Mouse (Mus musculus): Measurements from ENCODE around the gene Ttc5. TPM values are rescaled to one million over a fixed set of nuclear protein-coding genes. Genes with fewer than 3 reads are reported as not detected.

The Ttc5 gene
- polyA plus RNA-seq, 1 experiment from 2014 or later = 58.4 TPM

DNA sequence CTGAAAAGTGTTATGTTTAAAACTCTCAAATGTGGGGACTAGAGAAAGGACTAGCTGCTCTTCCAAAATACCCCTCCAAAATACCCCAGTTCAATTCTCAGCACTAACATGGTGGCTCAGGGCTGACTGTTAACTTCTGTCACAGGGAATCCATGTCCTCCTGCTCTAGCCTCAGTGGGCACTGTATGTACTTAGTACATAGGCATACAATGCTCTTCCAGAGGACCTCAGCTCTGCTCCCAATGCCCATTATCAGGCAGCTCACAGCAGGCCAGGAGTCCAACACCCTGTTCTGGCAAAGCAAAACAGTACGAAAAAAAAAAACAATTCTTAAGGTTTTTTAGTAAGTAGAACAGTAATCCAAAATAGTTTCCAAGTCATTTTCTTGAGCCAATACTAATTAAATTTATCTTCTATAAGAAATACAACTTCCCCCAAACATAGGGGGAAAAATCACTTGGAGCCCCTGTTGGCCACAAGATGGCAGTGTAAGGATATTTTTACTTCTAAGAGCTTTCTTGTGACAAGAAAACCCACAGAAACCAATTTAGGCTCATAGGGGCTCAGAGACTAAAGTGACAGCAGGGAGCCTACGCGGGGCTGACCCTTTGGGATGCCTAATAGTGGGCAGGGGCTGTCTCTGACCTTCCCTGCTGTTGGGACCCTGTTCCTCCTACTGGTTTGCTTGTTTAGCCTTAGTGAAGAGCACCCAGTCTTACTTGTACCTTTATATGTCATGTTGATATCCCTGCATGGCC, 14.4 kb upstream of the Ttc5 start:
- ATAC-seq (replicated peaks; ENCODE audit: low FRiP score, low read depth) (no peak), DNase-seq (ENCODE audit: low spot score) (peak; percentile 84)
- no peaks in the 10 kb centered on the region for H3K27me3 ChIP-seq (ENCODE audit: insufficient read depth, low read length)
- H3K27ac ChIP-seq = no peak overlapping the region
- H3K4me3 ChIP-seq (replicated peaks; ENCODE audit: low read depth, low read length) = no peak overlapping the region
- H3K4me1 ChIP-seq (replicated peaks; ENCODE audit: insufficient read depth, low read length) = no peaks in the 10 kb centered on the region
- H3K9me3 ChIP-seq (replicated peaks; ENCODE audit: low read length) = no peaks in the 10 kb centered on the region
- H3K36me3 ChIP-seq (ENCODE audit: insufficient read depth, low read length) = no peaks in the 10 kb centered on the region
- 1% methylated on average over 3 of the region's 3 CpGs for WGBS
- no peak overlapping the region for H3K4me2 ChIP-seq (ENCODE audit: low read length)
- H3K9ac ChIP-seq (ENCODE audit: low read depth, low read length) = no peak overlapping the region
- TF ChIP-seq CTCF (IDR thresholded peaks at IDR 0.05; ENCODE audit: low read depth) = peak; percentile 69

DNA sequence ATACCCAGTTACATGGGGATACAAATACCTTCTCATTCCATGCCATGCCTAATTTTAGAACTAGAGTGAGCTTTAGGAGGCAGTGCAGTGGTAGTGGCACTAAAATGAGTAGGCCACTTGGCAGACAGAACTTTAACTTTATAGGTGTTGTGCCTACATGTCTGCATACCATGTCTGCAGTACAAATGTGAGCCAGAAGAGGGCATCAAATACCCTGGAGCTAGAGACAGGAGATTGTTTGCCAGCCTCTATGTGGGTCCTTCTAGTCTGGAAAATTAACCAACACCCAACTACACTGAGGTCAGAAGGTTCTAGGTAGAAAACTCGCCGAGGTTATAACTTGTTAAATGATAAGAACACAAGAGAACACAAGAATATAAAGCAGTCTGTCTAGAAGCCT, 13.2 kb upstream of the Ttc5 start:
- Histone ChIP-seq H3K4me3 (replicated peaks; ENCODE audit: low read depth, low read length) (no peak overlapping the region), H3K27ac (no peak overlapping the region), H3K4me1 (replicated peaks; ENCODE audit: insufficient read depth, low read length) (no peaks in the 10 kb centered on the region), H3K36me3 (ENCODE audit: insufficient read depth, low read length) (no peaks in the 10 kb centered on the region), H3K9ac (ENCODE audit: low read depth, low read length) (no peak overlapping the region), H3K27me3 (ENCODE audit: insufficient read depth, low read length) (no peaks in the 10 kb centered on the region), H3K4me2 (ENCODE audit: low read length) (no peak overlapping the region), H3K9me3 (replicated peaks; ENCODE audit: low read length) (no peaks in the 10 kb centered on the region)
- TF ChIP-seq CTCF (IDR thresholded peaks at IDR 0.05; ENCODE audit: low read depth) = peak; percentile 55; the same call in 1 of the 2 replicates
- ATAC-seq (replicated peaks; ENCODE audit: low FRiP score, low read depth) (no peak), DNase-seq (ENCODE audit: low spot score) (peak; percentile 22)
- WGBS = 61% methylated on average over 2 of the region's 2 CpGs

DNA sequence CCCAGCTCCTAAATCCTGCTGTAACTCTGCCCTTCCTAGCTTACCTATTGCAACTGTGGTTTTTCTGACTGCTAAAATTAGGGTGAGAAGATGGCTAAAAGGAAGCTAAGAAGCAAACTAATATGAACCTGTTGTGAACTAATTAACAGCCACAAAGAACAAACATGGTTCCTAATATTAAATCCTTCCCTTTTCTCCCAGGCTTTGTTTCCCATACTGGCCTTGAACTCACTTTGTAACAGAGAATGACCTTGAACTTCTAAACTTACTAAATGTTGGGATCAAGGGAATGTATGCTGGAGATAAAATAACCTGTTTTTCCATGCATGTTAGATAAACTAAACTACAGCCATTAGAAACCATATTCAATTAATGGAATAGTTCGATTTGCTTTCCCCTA, 11.1 kb upstream of the Ttc5 start:
- H3K9ac ChIP-seq (ENCODE audit: low read depth, low read length) = no peak overlapping the region
- 91% methylated on average over 1 of the region's 1 CpGs for WGBS
- ATAC-seq (replicated peaks; ENCODE audit: low FRiP score, low read depth) = no peak
- DNase-seq (ENCODE audit: low spot score) = no peak
- no peak overlapping the region for H3K4me2 ChIP-seq (ENCODE audit: low read length)
- no peaks in the 10 kb centered on the region for H3K27me3 ChIP-seq (ENCODE audit: insufficient read depth, low read length)
- no peak for TF ChIP-seq CTCF (IDR thresholded peaks at IDR 0.05; ENCODE audit: low read depth)
- no peaks in the 10 kb centered on the region for H3K4me1 ChIP-seq (replicated peaks; ENCODE audit: insufficient read depth, low read length)
- H3K36me3 ChIP-seq (ENCODE audit: insufficient read depth, low read length) = no peaks in the 10 kb centered on the region
- no peak overlapping the region for H3K27ac ChIP-seq
- no peak overlapping the region for H3K4me3 ChIP-seq (replicated peaks; ENCODE audit: low read depth, low read length)
- no peaks in the 10 kb centered on the region for H3K9me3 ChIP-seq (replicated peaks; ENCODE audit: low read length)

DNA sequence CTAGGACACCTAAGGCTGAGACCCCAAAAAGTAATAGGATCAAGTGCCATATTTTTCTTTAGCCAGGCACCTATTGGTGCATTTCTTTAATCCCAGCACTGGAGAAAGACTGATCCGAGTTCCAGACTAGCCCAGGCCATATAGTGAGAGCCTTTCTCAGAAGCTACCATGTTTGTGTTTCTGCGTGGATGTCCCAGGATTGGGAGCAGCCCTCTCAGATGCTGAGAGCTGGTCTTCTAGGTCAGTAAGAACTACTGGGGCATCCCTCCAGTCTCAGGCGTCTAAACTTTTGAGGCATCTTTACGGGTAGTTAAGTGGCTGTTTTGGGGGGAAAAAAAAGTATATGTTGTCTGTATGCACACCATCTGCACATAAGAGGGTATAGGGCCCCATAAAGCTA, 10.6 kb upstream of the Ttc5 start:
- WGBS = 89% methylated on average over 4 of the region's 4 CpGs
- Histone ChIP-seq H3K4me3 (replicated peaks; ENCODE audit: low read depth, low read length) (no peak overlapping the region), H3K36me3 (ENCODE audit: insufficient read depth, low read length) (no peaks in the 10 kb centered on the region), H3K9ac (ENCODE audit: low read depth, low read length) (no peak overlapping the region), H3K27me3 (ENCODE audit: insufficient read depth, low read length) (no peaks in the 10 kb centered on the region), H3K27ac (no peak overlapping the region), H3K9me3 (replicated peaks; ENCODE audit: low read length) (no peaks in the 10 kb centered on the region), H3K4me1 (replicated peaks; ENCODE audit: insufficient read depth, low read length) (no peaks in the 10 kb centered on the region), H3K4me2 (ENCODE audit: low read length) (no peak overlapping the region)
- no peak for ATAC-seq (replicated peaks; ENCODE audit: low FRiP score, low read depth)
- DNase-seq (ENCODE audit: low spot score) = no peak
- TF ChIP-seq CTCF (IDR thresholded peaks at IDR 0.05; ENCODE audit: low read depth) = no peak

DNA sequence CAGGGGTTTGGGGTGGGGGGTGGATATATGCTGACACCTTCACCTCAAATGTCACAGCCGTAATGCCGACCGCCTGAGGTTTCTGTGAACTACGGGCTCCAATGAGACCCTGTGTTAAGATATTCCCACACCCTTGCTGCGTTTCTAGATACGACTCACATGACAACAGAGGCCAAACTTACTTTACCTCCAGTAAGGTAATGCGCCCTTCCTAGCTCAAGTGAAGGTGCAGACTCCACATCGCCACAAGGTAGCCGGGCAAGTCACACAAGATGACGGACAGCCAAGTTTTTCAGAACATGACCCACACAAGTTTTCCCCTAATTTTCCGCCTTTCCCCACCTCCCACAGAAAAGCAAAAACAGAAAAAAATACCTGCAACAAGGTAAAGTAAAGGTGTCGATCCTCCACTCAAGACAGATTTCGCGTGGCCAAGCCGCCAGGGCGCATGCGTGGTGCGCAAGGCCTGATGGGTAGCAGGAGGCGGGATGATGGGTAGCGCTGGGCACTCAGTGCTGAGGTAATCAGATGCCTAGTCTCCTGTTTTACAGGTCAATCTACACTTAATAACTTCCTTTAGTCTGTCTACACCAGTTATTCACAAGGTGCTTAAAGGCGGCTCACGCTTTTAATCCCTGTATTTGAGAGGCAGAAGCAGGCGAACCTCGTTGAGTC, 10.1 kb upstream of the Ttc5 start:
- Histone ChIP-seq H3K4me2 (ENCODE audit: low read length) (no peak overlapping the region), H3K27ac (no peak overlapping the region), H3K4me1 (replicated peaks; ENCODE audit: insufficient read depth, low read length) (no peaks in the 10 kb centered on the region), H3K4me3 (replicated peaks; ENCODE audit: low read depth, low read length) (no peak overlapping the region), H3K36me3 (ENCODE audit: insufficient read depth, low read length) (no peaks in the 10 kb centered on the region), H3K9me3 (replicated peaks; ENCODE audit: low read length) (no peaks in the 10 kb centered on the region), H3K27me3 (ENCODE audit: insufficient read depth, low read length) (no peaks in the 10 kb centered on the region), H3K9ac (ENCODE audit: low read depth, low read length) (no peak overlapping the region)
- ATAC-seq (replicated peaks; ENCODE audit: low FRiP score, low read depth) (no peak), DNase-seq (ENCODE audit: low spot score) (no peak)
- 91% methylated on average over 24 of the region's 24 CpGs for WGBS
- TF ChIP-seq CTCF (IDR thresholded peaks at IDR 0.05; ENCODE audit: low read depth) = no peak

DNA sequence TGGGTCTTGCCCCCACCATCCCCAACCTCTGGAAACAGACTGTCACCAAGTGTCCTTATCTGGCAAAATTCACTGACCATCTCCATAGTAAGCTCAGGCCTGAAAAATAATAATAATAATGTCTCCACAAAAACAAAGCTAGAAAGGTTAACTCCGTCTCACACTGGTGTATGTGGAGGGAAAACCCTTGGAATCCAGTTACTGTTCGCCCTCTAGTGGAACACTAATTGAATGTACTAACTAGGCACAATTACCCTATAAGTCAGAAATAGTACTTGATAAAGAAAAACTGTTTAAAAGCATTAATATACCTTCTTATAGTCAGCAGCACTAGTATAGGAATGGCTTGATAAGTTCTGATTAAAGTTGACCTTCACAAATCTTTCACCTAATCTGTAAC, 2.8 kb upstream of the Ttc5 start:
- H3K36me3 ChIP-seq (ENCODE audit: insufficient read depth, low read length) = no peaks in the 10 kb centered on the region
- H3K9ac ChIP-seq (ENCODE audit: low read depth, low read length) = no peak overlapping the region
- no peak overlapping the region for H3K4me3 ChIP-seq (replicated peaks; ENCODE audit: low read depth, low read length)
- H3K4me1 ChIP-seq (replicated peaks; ENCODE audit: insufficient read depth, low read length) = no peaks in the 10 kb centered on the region
- peak; percentile 67 for DNase-seq (ENCODE audit: low spot score)
- no peak overlapping the region for H3K4me2 ChIP-seq (ENCODE audit: low read length)
- H3K9me3 ChIP-seq (replicated peaks; ENCODE audit: low read length) = no peaks in the 10 kb centered on the region
- 17% methylated on average over 2 of the region's 2 CpGs for WGBS
- peak; percentile 67 for TF ChIP-seq CTCF (IDR thresholded peaks at IDR 0.05; ENCODE audit: low read depth)
- no peak overlapping the region for H3K27ac ChIP-seq
- no peak for ATAC-seq (replicated peaks; ENCODE audit: low FRiP score, low read depth)
- H3K27me3 ChIP-seq (ENCODE audit: insufficient read depth, low read length) = no peaks in the 10 kb centered on the region
